Mouse (Mus musculus) gastrocnemius, adult 8-10 months (tissue): Measurements from ENCODE around the gene Phc2. TPM values are rescaled to one million over a fixed set of nuclear protein-coding genes. Genes with fewer than 3 reads are reported as not detected.
"Not testable (repeated sequence)": the region's sequence is repeated elsewhere in the genome, so short reads cannot be mapped to it uniquely, and the experiment has no call there.

Experiments
- DNase-seq, 2 experiments: peaks; one replicate each; pipeline ENCODE4 v3.0.0; 2022; ENCODE audit warnings: low spot score in 2 of 2
- total RNA-seq, 4 experiments: library from RNA; stranded (reverse); gene quantifications; 2 replicates each; pipeline ENCODE4 v1.2.4; 2022

The Phc2 gene
- total RNA-seq, result 10 to 100 TPM; 12.3 to 18.1 (median 14.6) TPM

DNA sequence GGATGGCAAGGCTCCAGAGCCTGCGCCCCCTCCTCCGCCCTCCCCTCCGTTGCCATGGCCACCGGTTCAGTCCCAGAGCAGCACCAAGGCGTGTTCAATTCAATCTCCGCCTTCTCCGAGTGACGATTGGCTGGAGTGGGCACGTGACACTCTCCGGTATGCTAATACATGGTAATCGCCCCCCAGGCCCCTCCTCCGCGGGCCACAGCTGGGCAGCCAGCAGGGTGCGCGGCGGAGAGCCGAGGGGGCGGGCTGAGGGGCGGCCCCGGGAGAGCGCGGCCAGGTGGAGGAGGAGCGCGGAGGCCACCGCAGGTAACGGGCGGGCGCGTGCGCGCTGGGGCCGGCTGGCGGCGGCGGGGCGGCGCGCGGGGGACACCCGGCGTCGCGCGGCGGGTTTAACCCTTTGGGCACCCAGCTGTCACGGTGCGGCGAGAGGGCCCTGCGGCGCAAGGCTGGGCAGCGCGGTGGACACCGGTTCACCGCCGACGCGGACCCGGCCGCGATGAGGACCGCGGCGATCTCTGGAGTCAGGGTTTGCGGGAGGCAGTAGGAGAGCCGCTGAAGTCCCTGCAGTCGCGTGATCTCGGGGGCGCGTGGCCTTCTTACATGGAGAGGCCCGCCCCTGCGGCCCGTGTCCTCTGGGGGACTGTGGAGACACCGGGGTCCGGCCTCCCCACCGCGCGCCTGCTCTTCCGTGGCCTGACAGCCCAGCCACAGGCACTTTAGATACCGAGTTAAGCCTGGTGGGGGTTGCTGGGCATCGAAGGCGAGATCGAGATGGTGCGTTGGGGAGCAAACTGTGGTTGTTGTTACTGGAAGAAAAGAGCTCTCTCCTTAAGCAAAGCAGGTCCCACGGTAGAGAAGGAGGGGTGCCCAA, at the start of gene Phc2:
Gene Phc2 (plus strand): TSS at position 198 of the 877 bp plus-strand sequence.
- DNase-seq, result peak; percentile 82 to 85

DNA sequence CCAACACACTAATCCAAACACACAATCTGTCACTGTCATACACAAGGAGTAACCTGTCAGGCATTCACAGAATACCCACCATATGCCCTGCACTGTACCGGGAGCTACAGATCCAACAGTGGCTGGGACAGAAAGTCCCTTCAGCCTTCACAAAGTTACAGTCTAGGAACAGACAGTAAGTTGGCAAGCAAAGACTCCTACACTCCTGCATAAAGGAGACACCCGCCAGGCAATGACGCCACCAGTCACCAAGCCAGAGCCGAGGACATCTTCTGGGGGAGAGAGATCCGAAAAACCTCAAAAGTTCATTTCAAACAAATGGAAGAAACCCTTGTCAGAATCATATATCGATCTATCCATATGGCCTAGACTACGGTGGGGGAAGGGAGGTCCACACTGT, 47.9 kb upstream of the Phc2 start:
- no peak for DNase-seq

DNA sequence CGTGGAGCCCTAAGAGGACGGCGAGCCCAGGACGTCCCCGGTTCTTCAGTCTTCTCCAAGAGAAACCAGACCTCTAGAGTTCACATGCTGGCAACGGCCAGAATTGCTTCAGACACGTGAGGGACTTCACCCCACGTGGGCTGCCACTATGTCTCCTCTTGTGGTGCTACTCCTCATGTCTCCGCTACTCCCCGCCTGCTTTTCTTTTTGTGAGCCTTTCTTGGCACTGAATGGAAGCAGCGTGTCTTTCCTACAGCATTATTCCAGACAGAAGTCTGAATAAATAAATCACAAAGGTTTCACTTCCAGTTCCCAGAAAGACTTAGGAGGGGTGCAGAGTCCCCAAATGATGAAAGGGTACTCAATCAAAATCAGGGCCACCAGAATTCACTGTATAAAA, 46.8 kb upstream of the Phc2 start:
- DNase-seq, result no peak

DNA sequence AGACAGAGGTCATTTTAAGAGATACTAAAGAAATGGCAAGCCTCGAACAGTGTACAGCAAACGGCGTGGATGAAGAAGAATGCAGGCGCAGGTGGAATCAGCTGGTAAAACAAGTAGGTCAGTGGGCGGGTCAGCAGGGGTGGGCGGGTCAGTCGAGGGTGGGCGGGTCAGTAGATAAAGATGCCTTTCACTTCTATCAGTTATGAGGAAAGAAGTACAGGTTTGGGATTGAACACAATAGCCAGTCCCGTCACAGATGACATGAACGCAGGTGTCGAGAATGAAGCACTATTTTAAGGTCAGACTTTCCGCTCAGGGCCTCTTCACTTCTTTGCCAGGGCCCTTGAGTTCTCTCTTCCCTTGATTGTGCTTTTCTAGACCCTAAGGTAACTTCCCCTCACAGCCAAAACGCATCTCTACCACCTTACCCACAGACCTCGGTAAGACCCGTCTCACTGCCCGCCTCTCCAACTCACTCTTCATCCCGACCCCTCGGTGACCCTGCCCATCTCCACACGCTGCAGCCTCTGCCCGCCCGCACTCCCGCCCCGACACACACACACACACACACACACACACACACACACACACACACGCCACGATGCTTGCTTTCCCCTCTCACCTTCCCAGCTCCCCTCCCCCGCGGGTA, 45.1 kb upstream of the Phc2 start:
- DNase-seq, result no peak

DNA sequence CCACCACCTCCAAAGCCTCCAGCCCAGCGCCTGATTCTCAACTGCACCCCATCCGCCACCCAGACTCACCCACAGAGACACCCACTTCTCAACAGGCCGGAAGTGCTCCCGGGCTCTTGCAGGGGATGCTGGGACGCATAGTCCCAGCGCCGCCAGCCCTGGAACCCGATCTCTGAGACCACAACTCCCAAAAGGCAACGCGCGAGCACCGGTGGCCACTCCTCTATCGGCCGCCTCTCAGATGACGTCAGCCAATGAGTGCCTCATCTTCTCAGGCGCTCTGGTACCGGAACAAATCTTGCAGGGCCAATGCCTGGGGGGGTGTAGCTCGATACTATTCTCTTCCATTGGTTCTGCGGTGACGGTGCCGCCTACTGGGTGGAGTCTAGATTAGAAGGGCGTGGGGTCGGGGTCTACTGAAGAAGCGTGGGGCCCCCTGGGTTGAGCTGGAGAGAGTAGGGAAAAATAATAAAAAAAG, 44.5 kb upstream of the Phc2 start, which contains the start of gene Zscan20:
Gene Zscan20 (minus strand): TSS at position 174 of the 478 bp plus-strand sequence.
- DNase-seq, result peak; percentile 93 to 96

DNA sequence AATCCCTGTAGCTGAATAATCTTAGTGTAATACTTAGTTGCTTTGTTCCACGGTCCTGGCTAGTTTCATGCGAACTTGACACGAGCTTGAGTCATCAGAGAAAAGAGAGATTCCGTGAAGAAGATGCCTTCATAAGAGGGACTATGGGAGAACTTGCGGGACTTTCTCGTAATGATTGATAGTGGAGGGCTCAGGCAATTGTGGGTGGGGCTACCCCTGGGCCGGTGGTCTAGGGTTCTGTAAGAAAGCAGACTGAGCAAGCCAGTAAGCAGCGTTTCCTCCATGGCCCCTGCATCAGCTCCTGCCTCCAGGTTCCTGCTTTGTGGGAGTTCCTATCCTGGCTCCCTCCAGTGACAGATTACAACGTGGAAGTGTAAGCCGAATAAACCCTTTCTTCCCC, 43.8 kb upstream of the Phc2 start:
- no peak for DNase-seq

DNA sequence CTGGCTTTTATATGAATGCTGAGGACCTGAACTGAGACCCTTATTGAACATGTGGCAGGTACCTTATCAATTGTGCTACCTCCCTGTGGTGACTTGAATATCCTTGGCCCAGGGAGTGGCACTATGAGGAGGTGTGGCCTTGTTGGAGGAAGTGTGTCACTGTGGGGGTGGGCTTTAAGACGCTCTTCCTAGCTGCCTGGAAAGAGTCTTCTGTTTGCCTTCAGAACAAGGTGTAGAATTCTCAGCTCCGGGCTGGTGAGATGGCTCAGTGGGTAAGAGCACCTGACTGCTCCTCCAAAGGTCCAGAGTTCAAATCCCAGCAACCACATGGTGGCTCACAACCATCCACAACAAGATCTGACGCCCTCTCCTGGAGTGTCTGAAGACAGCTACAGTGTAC, 42.8 kb upstream of the Phc2 start:
- not testable (repeated sequence) for DNase-seq

DNA sequence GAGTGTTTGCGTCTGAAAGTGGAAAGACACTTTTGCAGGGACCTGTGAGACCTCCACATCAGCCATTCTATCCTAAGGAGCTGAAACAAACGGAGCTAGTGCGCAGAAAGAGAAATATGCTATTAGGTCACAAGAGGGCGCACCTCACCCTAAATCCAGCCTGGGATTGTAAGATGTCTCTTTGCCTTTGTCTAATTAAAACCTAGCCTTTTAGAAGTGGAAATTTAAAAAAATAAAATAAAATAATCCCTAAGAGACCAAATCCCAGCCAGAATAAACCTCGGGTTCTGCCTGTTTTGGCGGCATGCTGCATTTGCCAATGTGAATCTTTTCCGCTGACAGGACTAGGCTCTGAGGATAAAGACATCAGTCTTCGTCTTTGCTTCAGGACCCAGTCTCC, 41.2 kb upstream of the Phc2 start:
- no peak for DNase-seq

DNA sequence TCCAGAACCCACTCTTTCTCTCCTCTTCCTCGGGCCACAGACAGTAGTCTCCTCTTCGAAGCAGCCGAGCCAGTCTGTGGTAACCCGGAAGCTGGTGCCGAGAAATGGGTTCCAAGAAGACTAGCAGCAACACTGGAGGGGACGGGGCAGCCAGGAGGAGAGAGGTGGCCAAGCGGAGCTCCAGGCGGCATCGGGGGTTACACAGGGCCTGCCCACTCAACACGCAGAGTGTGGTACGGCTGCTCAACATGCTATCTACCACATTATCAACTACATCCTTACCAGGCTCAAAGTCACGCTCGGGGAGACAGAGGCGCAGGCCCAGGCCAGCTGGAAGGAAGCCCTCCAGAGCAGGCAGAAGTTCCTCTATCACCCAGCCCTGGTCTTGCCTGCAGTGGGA, 38.7 kb upstream of the Phc2 start:
- DNase-seq, result no peak

DNA sequence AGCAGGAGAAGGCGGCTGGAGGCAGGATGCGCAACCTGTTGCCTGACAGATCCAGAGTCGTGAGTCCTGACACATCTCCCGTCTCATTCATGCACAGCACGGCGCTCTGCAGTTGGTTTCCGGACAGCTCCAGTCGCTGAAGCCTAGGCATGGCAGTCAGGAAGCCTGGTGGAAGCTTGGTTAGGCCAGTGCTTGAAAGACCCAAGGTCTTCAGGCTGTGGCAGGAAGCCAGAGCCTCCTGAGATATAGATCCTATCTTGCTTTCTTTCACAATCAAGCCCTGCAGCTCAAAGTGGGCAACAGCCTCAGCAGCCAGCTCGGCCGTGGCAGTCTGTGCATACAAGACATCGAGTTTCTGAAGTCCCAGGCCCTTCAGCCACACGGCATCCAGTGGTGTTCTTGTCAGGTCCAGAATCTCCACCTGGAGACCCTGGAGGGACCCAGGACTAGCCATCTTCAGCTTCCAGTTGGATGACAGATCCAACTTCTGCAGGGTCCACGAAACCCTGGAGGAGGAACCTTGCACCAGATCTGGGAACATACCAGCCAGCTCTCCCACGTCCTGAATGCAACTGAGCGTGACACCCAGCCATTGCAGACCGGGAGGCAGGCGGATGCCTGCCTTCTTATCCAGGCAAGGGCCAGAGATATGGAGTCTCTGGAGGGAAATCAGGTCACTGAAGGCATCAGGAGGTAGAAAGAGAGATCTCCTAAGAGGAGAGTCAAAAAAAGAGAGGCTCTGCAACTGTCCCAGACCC, 37.0 kb upstream of the Phc2 start:
- DNase-seq, result no peak

DNA sequence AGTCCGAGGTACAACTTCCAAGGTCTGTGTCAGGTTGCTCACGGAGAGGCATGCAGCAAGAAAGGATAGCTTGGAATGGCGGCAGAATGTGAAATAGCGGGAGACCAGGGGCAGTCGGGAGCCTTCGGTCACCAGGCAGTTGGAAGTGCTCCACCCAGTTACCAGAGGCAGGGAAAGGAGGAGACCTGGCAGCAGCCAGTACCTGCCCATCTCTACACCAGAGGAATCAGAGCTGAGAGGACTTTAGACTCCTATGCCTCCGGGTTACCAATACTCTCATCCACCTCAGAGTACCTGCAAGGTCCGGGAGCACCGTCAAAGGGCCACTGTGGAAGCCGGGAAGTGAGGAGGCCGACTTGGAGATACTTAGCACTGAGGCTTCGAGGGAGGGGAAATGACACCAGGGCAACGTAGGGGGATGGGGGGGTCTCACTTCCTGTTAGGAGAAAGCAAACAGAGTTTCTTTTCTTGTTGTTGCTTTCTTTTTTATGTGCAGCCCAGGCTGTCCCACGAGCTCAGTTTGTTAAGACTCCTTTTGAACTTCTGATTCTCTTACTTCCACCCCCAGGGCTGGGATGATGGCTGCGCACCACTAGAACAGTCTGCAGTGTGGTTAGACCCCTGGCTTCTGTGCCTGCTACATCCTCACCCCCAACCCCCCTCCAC, 36.1 kb upstream of the Phc2 start, which contains the start of gene Tlr12:
Gene Tlr12 (minus strand): TSS at position 374 of the 666 bp plus-strand sequence.
- DNase-seq, result no peak

DNA sequence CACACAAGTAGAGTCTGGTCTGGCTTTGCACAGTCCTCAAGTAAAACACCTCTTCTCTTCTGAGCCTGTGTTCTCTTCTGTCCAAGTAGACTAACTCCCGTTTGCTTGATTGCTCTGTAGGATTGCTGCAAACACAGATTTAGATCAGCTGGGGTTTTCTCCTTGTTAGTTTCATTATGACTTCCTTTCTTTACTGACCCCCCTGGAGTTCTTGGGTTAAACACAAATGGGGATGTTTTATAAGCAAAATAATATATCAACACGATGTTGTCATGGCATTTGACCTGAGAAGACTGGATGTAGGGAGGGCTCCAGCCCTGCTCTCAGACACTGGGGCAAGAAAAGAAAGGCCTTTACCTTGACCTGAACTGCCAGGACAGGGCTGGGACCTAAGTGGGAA, 35.5 kb upstream of the Phc2 start:
- no peak for DNase-seq

DNA sequence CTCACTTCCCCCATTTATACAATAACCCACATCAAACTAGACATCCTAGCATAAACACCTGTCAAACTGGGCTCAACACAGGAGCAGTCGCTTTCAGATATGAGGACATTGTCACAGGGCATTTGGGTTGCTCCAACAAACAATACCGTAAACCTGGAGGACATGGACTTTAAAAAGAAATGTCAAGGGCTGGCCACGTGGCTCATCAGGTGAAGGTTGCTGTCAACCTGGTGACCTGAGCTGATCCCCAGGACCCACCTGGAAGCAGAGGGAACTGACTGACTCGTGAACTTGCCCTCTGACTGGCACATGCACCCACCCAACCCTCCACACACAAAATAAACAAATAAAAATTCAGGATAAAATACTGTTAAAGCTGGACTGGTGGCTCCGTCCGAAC, 33.9 kb upstream of the Phc2 start:
- DNase-seq, result no peak

DNA sequence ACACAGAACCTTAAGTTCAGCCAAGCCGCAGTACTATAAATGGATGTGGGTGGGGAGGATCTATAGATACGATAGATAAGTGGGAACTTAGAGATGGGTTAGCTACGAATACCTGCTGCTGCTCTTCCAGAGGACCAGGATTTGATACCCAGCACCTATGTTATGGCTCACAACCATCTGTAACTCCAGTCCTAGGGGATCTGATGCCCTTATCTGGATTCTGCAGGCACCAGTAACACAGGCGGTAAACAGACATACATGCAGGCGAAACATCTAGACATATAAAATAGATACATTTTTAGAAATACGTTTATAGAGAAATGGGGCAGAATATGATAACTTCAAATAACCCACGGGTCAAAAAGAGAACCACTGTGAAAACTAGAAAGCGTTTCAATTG, 33.4 kb upstream of the Phc2 start:
- DNase-seq, result no peak

DNA sequence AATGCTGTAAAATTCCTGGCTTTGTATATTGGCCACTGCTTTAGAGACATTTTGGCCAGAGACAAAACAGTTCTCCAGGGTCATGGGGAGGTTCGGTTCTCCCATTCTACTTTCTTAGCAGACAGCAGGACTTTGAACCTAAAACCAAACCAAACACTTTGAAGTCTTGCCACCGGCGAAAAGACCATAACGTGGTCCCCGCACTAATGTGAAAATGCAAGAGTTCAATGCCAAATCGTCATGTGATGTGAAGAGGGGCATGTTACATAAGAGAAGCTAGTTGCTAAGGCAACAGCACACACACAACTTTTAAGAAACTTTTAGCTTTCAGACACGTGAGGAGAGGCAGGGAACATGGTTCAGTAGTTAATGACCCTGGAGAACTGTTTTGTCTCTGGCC, 19.1 kb upstream of the Phc2 start:
- no peak for DNase-seq

DNA sequence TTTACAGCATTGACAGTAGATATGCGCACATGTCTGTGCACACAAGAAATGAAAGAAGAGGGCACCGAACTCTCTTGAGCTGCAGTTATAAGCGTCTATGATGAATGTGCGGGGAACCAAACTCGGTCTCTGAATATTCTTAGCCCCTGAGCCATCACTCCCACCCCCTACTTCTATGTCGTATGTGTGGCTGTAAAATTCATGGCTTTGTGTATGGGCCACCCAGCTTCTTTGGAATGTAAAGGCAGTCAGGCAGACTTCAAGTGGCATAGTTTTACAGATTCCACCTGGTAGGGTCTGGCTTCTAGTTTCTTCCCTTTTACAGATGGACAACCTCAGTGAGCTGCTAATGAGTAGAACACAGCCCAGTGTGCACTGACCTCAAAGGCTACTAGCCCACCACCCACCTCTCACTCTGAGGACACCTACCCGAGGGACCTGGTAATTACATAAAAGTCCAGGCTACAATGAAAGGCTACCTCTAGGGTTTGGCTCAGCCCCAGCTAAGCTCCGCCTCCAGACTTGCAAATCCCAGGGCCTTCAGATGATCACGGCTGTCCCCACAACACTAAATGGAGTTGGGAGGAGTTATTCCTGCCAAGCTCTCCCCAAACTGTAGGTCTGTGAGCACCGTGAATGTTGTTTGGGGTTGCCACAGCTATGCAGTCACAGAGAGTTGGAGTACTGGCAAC, 18.5 kb upstream of the Phc2 start:
- no peak for DNase-seq

DNA sequence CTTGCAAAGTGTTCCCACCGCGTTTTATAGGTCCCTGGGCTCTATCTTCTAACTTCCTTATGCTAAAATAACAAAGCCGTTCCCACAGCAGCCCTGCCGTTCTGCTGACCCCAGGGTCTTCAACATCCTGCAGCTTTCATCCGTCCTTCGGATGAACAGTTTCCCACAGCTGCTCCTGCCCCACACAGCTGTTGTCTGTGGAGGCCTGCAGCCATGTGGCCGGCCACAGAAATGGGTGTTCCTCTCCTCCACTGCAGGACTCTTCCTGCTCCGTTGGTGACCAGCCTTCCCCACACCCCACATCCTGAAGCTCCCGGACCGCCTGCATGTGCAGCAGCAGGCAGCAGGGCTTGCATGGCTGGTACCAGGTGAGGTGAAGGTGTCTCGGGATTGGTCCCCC, 17.3 kb upstream of the Phc2 start:
- no peak for DNase-seq

DNA sequence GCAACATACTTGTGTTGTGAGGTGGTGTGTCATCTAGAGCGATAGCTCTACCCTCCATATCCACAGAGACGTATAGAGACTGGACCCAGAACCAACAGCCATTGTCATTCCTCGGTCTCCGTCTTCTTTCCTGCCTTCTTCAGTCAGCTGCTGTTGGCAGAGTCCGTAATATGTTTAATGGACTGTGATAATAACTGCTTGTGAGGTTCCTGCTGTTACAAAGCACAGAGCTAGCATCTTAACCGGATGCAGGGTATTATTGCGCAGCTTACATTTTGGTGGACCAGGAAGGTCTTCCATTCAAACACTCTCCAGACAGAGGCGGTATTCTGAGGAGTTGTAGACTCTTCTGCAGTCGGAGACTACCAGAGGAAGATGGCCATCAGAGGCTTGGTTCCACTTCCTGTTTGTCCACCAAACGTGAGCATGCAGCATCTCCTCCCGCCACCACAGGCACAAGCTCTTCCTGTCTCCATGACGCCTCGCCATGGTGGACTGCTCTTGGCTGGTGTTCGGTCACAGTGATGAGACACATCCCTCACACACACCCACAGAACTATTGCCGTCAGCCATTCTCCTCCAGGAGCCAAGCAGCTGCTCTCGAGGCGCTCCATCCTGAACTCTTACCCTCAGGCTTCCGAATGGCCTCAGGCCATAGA, 16.1 kb upstream of the Phc2 start:
- DNase-seq, result no peak

DNA sequence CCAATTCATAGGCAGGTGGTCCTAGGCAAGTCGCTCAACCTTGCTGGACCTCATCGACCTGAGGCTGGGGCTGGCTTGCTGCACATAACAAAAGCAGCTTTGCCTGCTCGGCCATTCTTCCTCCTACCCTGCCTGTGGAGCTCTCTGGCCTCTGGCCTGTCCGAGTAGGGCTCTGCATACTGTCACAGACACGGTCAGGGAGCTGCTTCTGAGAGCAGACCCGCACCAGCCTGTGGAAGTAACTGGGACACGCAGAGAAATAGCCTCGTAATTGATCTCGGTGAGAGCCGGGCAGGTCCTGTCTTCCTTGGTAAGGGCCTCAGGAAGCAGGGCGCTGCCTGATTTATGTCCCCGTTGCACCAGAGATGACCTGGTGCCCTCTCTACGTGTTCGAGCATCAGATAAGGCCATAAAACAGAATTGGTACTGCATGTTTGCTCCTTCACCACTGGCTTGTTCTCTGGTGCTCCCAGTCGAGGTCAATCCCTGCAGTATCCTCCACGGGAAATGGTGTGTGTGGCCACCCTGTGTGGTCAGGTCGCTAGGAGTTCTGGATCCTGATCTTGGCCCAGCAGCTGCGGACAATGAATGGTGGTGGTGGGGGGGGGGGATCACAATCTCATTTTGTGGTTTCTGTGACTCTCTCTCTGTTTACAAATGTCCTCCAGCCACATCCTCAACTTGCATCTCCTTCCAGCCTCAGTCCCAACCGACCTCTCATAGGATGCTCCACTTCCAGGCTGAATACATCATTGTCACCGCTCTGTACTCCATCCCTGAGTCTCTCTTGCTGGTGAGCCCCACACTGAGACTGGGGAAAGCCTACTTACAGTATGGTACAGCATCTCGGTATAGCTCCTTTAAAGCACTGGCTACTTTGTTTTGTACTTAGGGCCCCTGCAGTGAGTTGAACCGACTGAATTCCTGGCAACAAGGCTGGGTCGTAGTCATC, 12.5 kb upstream of the Phc2 start:
- DNase-seq, result no peak
